Mouse (Mus musculus) adrenal gland, postnatal 14 days (tissue): ENCODE measurements around the gene Med13. TPM values are rescaled to one million over a fixed set of nuclear protein-coding genes. Genes with fewer than 3 reads are reported as not detected.
"Not testable (repeated sequence)": the region's sequence is repeated elsewhere in the genome, so short reads cannot be mapped to it uniquely, and the experiment has no call there.

Experiments
- DNase-seq: peaks from one replicate; pipeline ENCODE4 v3.0.0; 2021; ENCODE audit warnings: mixed read lengths
- total RNA-seq: library from RNA; stranded (reverse); gene quantifications from 2 replicates; pipeline ENCODE4 v1.2.3, GENCODE M21; 2021

Med13 gene
- total RNA-seq, 1 experiment from 2014 or later = 50.0 TPM

- peak; percentile 43 for DNase-seq
Observed at GRCm38 (mm10) chr11:86380521-86381238, 23.3 kb upstream of the Med13 start.

- DNase-seq = no peak
Observed at GRCm38 (mm10) chr11:86378981-86379380, 21.6 kb upstream of the Med13 start.

GRCm38 (mm10) chr11:86377841-86378240 lies 20.4 kb upstream of the Med13 start:
- no peak for DNase-seq

- no peak for DNase-seq
Observed at GRCm38 (mm10) chr11:86376707-86377106, 19.3 kb upstream of the Med13 start.

- no peak for DNase-seq
Observed at GRCm38 (mm10) chr11:86375086-86375485, 17.7 kb upstream of the Med13 start.

DNA sequence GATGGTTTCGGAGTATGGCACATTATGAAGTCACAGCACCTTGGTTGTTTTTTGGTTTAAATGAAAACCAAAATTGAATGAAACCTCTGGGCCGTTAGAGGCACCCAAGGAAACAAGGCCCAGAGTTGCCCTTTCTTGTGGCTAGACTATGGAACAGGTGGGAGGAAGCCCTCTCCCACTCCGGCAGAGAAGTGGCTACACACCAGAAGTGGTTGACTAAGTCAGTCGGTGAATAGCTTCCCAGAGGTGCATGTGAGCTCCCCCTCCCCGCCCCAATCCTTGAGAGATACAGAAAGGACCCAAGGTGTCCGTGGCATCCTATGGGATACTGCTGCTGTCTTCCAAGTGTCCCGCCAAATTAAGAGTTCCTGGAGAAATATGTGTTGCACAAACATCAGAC lies 13.9 kb upstream of the Med13 start:
- DNase-seq = no peak

GRCm38 (mm10) chr11:86369860-86370259 lies 12.5 kb upstream of the Med13 start:
- DNase-seq = no peak

DNA sequence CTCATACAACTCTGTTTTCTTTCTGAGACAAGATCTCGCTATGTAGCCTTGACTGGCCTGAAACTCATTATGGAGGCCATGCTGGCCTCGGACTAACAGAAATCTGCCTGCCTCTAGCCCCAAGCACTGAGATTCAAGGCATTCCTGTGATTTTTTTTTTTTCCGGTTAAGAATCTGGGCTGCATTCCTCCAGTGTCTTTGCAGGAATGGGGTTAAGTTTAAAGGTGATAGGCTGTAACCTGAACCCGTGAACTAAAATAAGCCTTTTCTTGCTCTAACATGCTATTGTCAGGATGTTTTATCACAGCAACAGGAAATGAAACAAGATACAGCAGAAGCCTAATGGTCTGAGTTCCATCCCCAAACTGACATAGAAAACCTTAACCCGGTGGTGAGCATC lies 11.6 kb upstream of the Med13 start:
- no peak for DNase-seq

DNA sequence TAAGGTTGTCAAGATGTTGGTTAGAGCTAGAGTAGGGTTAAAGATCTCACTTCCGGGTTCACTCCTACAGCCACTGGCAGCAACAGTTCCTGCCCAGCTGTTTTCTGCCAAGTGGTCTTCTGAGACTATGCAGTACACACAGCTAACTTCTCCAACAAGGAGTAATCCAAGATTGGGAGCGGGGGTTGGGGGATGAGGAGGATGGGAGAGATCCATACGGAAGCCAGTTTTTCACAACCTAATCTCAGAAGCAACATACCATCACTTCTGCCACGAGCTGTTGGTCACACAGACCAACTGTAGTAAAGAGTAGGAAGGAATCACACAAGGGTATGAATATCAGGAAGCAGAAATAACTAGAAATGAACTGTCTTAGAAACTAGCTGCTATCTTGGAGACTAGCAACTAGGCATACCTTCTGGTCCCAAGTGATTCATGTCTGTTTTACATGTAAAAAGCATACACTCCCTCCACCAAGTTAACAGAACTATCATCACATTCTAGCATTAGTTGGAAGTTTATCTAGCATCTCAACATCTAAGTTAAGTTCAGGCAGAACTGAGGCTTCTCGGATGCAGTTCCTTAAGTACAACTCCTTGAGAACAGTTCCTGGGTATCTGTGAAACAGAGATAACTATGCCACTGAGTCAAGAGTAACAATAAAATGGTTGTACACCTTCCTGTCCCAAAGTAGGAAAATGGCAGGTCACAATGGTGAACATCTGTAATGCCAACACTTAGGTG lies 7.5 kb upstream of the Med13 start:
- DNase-seq = no peak

- peak; percentile 100 for DNase-seq
Observed at GRCm38 (mm10) chr11:86357984-86358528, 654 bp upstream of the Med13 start.

- no peak for DNase-seq
Observed at GRCm38 (mm10) chr11:86356007-86356853, 1.2 kb downstream of the Med13 start.

- DNase-seq = no peak
Observed at GRCm38 (mm10) chr11:86353586-86353985, 3.8 kb downstream of the Med13 start.

DNA sequence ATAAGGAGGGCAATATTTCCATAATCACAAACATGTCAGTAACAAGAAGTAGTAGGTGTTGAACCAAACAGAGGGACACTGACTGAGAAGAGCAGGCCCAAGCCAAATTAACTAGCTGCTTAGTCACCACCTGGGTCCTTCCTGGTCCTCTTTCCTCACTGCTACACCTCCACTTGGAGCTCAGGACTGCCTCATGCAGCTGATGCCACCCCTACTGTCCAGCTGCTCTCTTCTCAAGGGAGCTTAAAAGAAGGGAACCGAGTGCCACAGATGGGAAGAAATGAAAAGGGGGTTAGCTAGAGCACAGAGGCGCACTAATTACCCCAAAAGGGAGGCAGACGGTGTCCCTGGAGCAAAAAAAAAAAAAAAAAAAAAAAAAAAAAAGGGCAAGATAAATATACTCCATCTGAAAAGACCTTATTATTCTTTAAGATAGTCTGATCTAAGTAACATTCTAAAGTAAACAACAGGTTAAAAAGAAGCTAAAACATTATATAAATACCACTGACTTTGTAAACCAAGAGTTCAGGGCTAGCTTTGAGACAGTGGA lies 5.6 kb downstream of the Med13 start:
- DNase-seq = no peak

DNA sequence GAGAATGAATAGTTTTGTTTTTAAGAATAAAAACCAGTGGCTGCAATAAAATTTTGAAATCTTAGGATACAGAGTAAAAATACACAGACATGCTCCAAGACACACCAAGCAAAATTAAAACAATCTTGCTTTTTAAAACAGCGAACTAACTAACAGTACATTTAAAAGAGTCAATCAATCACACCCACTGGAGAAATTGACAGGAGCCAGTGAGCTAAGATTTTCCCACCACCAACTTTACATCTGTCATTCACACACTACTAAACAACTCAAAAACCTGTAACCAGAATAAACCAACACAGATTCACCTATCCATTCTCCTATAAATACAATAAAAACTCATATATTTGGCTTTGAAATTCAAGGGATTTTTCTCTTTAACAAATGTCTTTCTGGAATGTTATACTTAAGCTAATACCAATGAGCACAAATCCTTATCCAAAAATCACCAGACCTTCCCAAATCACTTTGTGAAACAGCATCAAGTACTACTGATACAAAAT lies 6.7 kb downstream of the Med13 start:
- DNase-seq = no peak

- no peak for DNase-seq
Observed at GRCm38 (mm10) chr11:86349325-86349724, 8.1 kb downstream of the Med13 start.

- DNase-seq = no peak
Observed at GRCm38 (mm10) chr11:86348872-86349271, 8.5 kb downstream of the Med13 start.

DNA sequence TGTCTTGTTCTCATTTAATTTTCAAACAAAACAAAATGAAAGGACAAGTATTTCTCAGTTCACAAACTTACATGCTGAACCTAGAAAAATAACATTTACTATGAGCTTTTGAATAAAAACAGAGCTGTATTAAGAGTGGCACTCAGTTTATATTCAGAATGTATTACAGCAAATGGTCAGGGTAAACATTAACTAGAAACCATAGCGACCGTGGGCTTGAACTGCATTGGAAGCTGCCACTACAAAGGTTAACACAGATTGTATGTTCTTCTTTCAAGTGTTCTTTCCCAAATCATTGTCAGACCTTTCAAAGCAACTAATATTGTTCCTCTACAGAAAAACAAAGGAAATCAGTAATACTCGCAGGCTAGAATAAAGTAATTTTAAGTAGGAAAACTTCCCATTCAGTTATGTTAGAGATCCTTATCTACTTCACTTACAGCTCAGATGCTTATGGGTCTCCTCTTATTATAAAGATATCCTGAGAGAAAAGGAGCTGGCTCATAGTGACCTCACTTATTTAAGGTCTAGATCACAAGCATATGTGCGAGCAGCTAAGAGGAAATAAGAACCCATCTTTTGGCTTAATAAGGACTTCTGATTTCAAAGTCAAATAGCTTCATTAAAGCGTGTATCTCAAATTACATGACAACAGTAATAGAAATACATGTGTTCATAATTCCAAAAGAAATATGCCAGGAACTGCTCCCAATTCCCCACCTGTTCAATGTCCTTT lies 9.8 kb downstream of the Med13 start:
- no peak for DNase-seq

- DNase-seq = no peak
Observed at GRCm38 (mm10) chr11:86346525-86346924, 10.9 kb downstream of the Med13 start.

GRCm38 (mm10) chr11:86344940-86345339 lies 12.5 kb downstream of the Med13 start:
- DNase-seq = not testable (repeated sequence)

DNA sequence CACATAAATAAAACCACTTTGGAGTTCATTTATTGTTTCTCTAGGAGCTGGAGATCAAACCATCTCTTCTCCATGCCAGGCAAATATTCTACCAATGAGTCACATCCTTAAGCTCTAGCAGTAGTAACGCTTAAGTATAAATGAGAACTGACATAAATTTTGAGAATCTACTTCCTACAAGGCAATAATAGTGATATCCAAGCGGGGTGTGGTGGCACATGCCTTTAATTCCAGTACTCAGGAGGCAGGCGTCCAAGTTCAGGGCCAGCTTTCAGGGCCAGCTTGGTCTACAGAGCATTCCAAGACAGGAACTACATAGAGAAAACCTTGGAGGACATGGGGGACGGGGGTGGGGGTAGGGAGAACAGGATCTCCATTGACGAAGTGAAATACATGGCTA lies 33.2 kb downstream of the Med13 start:
- DNase-seq = peak; percentile 13

DNA sequence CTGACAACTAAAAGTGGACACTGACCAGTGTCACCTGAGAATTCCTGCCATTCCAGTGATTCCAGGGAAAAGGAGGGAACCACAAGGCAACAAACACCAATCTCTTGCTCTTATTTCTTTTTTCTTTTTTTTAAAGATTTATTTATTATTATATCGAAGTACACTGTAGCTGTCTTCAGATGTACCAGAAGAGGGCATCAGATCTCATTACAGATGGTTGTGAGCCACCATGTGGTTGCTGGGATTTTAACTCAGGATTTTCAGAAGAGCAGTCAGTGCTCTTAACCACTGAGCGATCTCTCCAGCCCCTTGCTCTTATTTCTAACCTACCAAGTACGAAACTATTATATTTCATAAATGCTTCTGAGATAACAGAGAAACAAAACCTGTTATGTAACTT lies 42.4 kb downstream of the Med13 start:
- DNase-seq = not testable (repeated sequence)
